Mouse (Mus musculus) duodenum, adult 2 months (tissue): ENCODE data around the gene Hist2h3c1. TPM values are rescaled to one million over a fixed set of nuclear protein-coding genes. Genes with fewer than 3 reads are reported as not detected.

Source experiments
- polyA plus RNA-seq: library from polyadenylated mRNA; depleted of rRNA; stranded (reverse); fragments of >200 nt; gene quantifications from 2 replicates; pipeline ENCODE4 v1.2.3, GENCODE M21; 2012; ENCODE audit warnings: low replicate concordance; rRNA removed

The Hist2h3c1 gene
- polyA plus RNA-seq: not detected in 2 replicates

DNA sequence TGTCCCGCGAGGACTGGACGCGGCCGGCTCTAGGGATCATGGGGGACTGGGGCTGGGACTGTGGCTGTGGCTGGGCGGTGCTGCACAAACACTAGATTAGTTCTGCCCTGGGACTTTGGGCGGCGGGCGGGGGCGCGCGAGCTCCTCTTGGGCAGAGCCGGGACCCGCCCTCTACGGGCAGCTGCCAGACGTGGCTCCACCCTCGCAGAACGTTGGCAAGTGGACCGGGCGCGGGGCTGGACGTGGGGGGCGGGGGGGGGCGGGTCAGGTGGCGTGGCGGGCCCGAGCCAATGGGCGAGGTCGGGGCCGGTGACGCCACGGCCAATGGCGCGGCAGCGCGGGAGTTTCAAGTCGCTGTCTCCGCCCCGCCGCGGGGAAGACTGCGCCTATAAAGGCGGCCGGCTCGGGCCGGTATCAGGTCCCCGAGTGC, at the start of gene Hist2h3c1:
Gene Hist2h3c1 (plus strand): TSS at position 259 of the 430 bp plus-strand sequence.

GRCm38 (mm10) chr3:96219661-96220130, 26.8 kb upstream of the Hist2h3c1 start, which contains the start of the genes Bola1 and Hist2h2ab:
Bola1 (minus strand) TSS chr3:96219709.
Hist2h2ab (plus strand) TSS chr3:96219865.

DNA sequence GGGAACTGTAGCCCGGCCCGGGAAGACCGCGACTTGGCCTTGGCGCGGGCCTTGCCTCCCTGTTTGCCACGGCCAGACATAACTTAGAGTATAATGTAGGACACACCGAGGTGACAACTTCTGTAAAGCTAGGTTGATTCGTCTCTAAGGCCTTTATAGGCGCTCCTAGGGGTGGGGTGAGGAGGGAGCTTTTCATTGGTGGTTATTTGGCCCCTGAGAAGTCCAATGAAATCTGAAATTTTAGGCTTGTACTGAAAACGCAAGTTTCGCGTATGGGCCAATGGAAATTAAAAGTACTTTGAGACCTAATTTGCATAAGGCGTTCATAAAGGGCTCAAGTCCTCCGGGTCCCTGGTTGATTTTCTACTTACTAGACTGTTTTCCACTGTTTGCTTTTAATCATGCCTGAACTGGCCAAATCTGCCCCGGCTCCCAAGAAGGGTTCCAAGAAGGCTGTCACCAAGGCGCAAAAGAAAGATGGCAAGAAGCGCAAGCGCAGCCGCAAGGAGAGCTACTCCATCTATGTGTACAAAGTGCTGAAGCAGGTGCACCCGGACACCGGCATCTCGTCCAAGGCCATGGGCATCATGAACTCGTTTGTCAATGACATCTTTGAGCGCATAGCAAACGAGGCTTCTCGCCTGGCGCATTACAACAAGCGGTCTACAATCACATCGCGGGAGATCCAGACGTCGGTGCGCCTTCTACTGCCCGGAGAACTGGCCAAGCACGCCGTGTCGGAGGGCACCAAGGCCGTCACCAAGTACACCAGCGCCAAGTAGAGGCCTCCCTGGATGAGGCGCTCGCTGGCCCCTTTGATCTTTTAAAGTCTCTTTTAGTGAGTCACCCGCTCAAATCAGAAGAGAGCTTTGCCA, 25.5 kb upstream of the Hist2h3c1 start, which contains the start of the genes Hist2h2ac and Hist2h2be:
Gene Hist2h2ac (minus strand): TSS at position 116 of the 875 bp plus-strand sequence.
Gene Hist2h2be (plus strand): TSS at position 355 of the 875 bp plus-strand sequence.

DNA sequence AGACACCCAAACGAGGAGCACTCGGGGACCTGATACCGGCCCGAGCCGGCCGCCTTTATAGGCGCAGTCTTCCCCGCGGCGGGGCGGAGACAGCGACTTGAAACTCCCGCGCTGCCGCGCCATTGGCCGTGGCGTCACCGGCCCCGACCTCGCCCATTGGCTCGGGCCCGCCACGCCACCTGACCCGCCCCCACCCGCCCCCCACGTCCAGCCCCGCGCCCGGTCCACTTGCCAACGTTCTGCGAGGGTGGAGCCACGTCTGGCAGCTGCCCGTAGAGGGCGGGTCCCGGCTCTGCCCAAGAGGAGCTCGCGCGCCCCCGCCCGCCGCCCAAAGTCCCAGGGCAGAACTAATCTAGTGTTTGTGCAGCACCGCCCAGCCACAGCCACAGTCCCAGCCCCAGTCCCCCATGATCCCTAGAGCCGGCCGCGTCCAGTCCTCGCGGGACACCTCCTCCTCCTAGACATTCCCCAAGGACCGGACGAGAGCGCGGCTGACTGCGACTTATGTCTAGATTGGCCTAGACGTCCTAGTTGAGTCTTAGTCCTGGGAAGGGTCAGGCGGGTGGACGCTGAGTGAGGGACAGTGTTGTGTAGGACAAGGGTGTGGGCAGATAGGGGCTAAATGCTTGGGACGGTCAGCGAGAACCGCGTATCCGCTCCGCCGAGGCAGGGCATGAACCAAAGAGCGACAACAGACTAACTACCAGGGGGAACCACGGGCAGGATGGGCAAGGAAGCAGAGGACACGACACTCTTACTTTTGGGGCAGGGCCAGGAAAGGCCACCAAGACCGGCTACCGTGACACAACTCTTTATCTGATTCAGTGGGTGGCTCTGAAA, 7.3 kb upstream of the Hist2h3c1 start, which contains the start of gene Hist2h3c2:
Gene Hist2h3c2 (minus strand): TSS at position 174 of the 840 bp plus-strand sequence.

DNA sequence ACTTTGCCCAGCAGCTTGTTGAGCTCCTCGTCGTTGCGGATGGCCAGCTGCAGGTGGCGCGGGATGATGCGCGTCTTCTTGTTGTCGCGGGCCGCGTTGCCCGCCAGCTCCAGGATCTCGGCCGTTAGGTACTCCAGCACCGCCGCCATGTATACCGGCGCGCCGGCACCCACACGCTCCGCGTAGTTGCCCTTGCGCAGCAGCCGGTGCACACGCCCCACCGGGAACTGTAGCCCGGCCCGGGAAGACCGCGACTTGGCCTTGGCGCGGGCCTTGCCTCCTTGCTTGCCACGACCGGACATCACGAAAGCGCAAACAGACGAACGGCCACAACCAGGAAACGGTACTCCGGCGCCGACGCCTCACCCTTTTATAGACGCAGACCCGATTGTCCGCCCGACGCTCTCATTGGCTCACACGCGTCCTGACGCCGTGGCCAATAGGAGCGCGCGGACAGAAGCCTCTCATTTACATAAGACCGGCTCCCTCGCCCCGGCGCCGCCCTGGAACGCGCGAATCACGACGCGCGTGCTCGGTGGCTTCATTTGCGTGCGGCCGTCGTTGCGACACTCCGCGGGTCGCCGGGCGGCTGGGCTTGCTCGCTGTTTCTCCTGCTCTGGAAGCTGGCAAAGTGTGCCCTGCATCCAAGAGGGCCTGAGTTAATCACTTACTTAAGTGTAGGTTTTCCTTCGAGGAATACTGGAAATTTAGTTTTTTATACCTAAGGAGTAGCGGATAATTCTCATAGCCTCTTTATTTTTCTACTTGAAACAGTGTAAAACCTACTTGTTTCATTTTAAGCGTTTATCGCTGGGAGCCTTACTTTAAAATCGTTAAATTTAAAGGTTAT, 6.3 kb upstream of the Hist2h3c1 start, which contains the start of gene Hist2h2aa2:
Gene Hist2h2aa2 (minus strand): TSS at position 328 of the 850 bp plus-strand sequence.

DNA sequence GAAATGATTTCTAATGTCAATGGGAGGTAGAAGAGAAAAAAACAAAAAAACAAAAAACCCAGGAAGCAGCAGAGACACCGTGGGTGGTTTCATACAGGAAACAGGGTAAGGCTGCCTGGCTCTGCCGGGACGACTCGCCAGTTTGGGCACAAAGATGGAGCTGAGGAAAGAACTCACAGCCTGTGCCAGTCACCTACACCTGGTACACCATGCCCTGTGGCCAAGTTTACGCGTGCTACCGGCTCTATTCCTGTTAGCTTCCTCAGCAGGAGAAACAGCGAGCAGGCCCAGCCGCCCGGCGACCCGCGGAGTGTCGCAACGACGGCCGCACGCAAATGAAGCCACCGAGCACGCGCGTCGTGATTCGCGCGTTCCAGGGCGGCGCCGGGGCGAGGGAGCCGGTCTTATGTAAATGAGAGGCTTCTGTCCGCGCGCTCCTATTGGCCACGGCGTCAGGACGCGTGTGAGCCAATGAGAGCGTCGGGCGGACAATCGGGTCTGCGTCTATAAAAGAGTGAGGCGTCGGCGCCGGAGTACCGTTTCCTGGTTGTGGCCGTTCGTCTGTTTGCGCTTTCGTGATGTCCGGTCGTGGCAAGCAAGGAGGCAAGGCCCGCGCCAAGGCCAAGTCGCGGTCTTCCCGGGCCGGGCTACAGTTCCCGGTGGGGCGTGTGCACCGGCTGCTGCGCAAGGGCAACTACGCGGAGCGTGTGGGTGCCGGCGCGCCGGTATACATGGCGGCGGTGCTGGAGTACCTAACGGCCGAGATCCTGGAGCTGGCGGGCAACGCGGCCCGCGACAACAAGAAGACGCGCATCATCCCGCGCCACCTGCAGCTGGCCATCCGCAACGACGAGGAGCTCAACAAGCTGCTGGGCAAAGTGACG, 1.2 kb upstream of the Hist2h3c1 start, which contains the start of gene Hist2h2aa1:
Gene Hist2h2aa1 (plus strand): TSS at position 495 of the 884 bp plus-strand sequence.

GRCm38 (mm10) chr3:96262979-96263550, 16.6 kb downstream of the Hist2h3c1 start, which contains the start of gene Hist2h4:
Hist2h4 (minus strand) TSS chr3:96263311.

GRCm38 (mm10) chr3:96268051-96268775, 21.7 kb downstream of the Hist2h3c1 start, which contains the start of gene Hist2h3b:
Hist2h3b (plus strand) TSS chr3:96268654.

DNA sequence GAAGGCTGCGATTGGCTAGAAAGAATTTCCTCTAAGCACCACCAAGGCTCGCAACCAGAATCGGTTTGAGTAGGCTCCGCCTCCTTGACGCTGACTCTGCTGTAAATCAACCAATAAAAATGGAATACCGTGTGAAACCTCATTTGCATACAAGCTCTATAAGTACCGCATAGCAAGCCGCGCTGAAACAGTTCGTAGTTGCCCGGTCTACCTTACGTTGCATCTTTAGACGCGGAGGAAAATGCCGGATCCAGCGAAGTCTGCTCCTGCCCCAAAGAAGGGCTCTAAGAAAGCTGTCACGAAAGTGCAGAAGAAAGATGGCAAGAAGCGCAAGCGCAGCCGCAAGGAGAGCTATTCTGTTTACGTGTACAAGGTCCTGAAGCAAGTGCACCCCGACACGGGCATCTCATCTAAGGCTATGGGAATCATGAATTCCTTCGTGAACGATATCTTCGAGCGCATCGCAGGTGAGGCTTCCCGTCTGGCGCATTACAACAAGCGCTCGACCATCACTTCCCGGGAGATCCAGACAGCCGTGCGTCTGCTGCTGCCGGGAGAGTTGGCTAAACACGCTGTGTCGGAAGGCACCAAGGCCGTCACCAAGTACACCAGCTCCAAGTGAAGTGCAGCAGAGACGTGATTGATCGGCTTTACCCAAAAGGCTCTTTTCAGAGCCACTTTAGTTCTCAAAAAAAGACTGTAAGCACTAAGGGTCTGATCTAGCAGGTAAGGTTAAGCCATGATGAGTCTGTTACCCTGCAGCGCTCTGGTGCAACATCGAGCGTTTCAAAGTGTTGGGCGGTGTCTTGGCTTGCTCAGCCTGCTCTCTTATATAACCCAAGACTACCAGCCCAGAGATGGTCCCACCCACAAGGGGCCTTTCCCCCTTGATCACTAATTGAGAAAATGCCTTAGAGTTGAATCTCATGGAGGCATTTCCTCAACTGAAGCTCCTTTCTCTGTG, 23.3 kb downstream of the Hist2h3c1 start, which contains the start of gene Hist2h2bb:
Gene Hist2h2bb (plus strand): TSS at position 242 of the 964 bp plus-strand sequence.

DNA sequence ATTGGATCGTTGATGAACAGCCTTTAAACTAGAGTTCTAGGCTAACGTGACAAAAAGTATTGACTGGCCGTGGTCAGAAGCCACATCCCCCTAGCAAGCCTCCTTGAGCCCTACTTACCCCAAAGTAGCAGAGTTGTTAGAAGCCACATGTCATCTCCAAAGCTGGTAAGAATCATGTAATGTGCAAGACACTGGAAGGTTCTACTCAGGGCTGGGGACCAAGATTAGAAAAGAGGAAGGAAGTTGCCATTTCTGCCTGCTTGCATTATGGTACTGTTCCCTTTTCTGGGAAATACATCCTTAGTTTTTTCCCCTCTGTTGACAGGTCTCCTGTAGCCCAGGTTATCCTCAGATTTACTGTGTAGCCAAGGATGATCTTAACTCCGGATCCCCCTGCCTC, 47.3 kb downstream of the Hist2h3c1 start, which contains the start of gene Fcgr1:
Gene Fcgr1 (minus strand): TSS at position 183 of the 400 bp plus-strand sequence.

Other genes with a start within 250 kb of the Hist2h3c1 start
- gene Vps45, start 188.2 kb upstream of the Hist2h3c1 start, polyA plus RNA-seq: 3.6 and 4.1 TPM in 2 replicates
- gene Otud7b, start 142.2 kb upstream of the Hist2h3c1 start, polyA plus RNA-seq: 7.5 and 20.3 TPM in 2 replicates
- gene Mtmr11, start 84.7 kb upstream of the Hist2h3c1 start, polyA plus RNA-seq: 2.7 and 32.2 TPM in 2 replicates
- gene Sf3b4, start 74.4 kb upstream of the Hist2h3c1 start, polyA plus RNA-seq: 79.0 and 100 TPM in 2 replicates
- gene Sv2a, start 65.5 kb upstream of the Hist2h3c1 start, polyA plus RNA-seq: 0.68 and 1.5 TPM in 2 replicates
- gene Bola1, start 27.0 kb upstream of the Hist2h3c1 start, polyA plus RNA-seq: 60.0 and 61.3 TPM in 2 replicates
- gene Hist2h2ab, start 26.8 kb upstream of the Hist2h3c1 start, polyA plus RNA-seq: 3.2 and 7.6 TPM in 2 replicates
- gene Hist2h2ac, start 25.8 kb upstream of the Hist2h3c1 start, polyA plus RNA-seq: 10.9 and 30.0 TPM in 2 replicates
- 0.78 and 2.3 TPM in 2 replicates for gene Hist2h2be, start 25.6 kb upstream of the Hist2h3c1 start, polyA plus RNA-seq
- gene Hist2h3c2, start 7.6 kb upstream of the Hist2h3c1 start, polyA plus RNA-seq: 85.3 and 136 TPM in 2 replicates
- gene Hist2h2aa2, start 6.4 kb upstream of the Hist2h3c1 start, polyA plus RNA-seq: 228 and 312 TPM in 2 replicates
- 143 and 423 TPM in 2 replicates for gene Hist2h2aa1, start 1.2 kb upstream of the Hist2h3c1 start, polyA plus RNA-seq
- 4.0 and 4.7 TPM in 2 replicates for gene Hist2h4, start 16.6 kb downstream of the Hist2h3c1 start, polyA plus RNA-seq
- 67.4 and 121 TPM in 2 replicates for gene Hist2h3b, start 22.0 kb downstream of the Hist2h3c1 start, polyA plus RNA-seq
- 3.7 and 9.2 TPM in 2 replicates for gene Hist2h2bb, start 23.1 kb downstream of the Hist2h3c1 start, polyA plus RNA-seq
- 0.86 and 1.4 TPM in 2 replicates for gene Fcgr1, start 47.3 kb downstream of the Hist2h3c1 start, polyA plus RNA-seq
- gene BC107364, start 205.6 kb downstream of the Hist2h3c1 start, polyA plus RNA-seq: not detected in 2 replicates